Mouse (Mus musculus) midbrain, embryonic 16.5 days (tissue): ENCODE results near the gene Olfr680-ps1. TPM values are rescaled to one million over a fixed set of nuclear protein-coding genes. Genes with fewer than 3 reads are reported as not detected.
"Not testable (repeated sequence)": the region's sequence is repeated elsewhere in the genome, so short reads cannot be mapped to it uniquely, and the experiment has no call there.

ENCODE experiments used
- ATAC-seq: fragments of 200-750 bp; cut with Nextera tagmentation; 2 replicates; pipeline ENCODE4 v1.8.0; 2017; ENCODE audit warnings: moderate TSS enrichment
- H3K27ac ChIP-seq: fragments of 300-500 bp; sonication (generic); 2 replicates; pipeline ENCODE4 v1.5.1; 2014; ENCODE audit warnings: mild to moderate bottlenecking, low read length, mixed read lengths
- H3K27me3 ChIP-seq: fragments of 300-500 bp; sonication (generic); 2 replicates; pipeline ENCODE4 v1.6.1; 2014; ENCODE audit warnings: low read depth, low read length, mixed read lengths; ENCODE audit not compliant: control insufficient read depth, insufficient read depth
- H3K36me3 ChIP-seq: fragments of 300-500 bp; sonication (generic); 2 replicates; pipeline ENCODE4 v1.6.1; 2014; ENCODE audit warnings: mild to moderate bottlenecking, low read length, moderate library complexity, mixed read lengths; ENCODE audit not compliant: control insufficient read depth, insufficient read depth
- H3K4me1 ChIP-seq: fragments of 300-500 bp; sonication (generic); 2 replicates; pipeline ENCODE4 v1.6.1; 2014; ENCODE audit warnings: mild to moderate bottlenecking, low read length, mixed read lengths; ENCODE audit not compliant: control insufficient read depth, insufficient read depth
- H3K4me2 ChIP-seq: fragments of 300-500 bp; sonication (generic); 2 replicates; pipeline ENCODE4 v1.6.1; 2014; ENCODE audit warnings: mild to moderate bottlenecking, low read length, mixed read lengths
- H3K4me3 ChIP-seq: fragments of 300-500 bp; sonication (generic); 2 replicates; pipeline ENCODE4 v1.5.1; 2014; ENCODE audit warnings: low read depth, mild to moderate bottlenecking, low read length, moderate library complexity, mixed read lengths
- H3K9ac ChIP-seq: fragments of 300-500 bp; sonication (generic); 2 replicates; pipeline ENCODE4 v1.6.1; 2014; ENCODE audit warnings: low read depth, low read length, mixed read lengths
- H3K9me3 ChIP-seq: fragments of 300-500 bp; sonication (generic); replicated peaks from 2 replicates; pipeline ENCODE4 v1.6.1; 2014; ENCODE audit warnings: mild to moderate bottlenecking, low read length, mixed read lengths; ENCODE audit not compliant: control insufficient read depth, poor library complexity, severe bottlenecking
- WGBS: fragments of 180-500 bp; shearing (Covaris S2); extraction: QIAGEN DNeasy Blood & Tissue Kit; methylation state at CpG from one replicate; pipeline ENCODE4 v1.1.7; 2014; 5-methylcytosine and 5-hydroxymethylcytosine counted together
- polyA plus RNA-seq: library from polyadenylated mRNA; unstranded; fragments of >200 nt; fragmentation: Nextera tagmentation; extraction: Ambion mirVana; gene quantifications from 2 replicates; pipeline ENCODE4 v1.2.1, GENCODE M21; 2015

Olfr680-ps1 gene
- not detected in 2 replicates for polyA plus RNA-seq

- H3K4me2 ChIP-seq, H3K27ac ChIP-seq, H3K36me3 ChIP-seq, H3K4me1 ChIP-seq, H3K9me3 ChIP-seq, H3K4me3 ChIP-seq, H3K27me3 ChIP-seq, H3K9ac ChIP-seq, ATAC-seq: not testable (repeated sequence)
Measured at GRCm38 (mm10) chr7:105092717-105093116, at the start of gene Olfr680-ps1. TSS of gene Olfr680-ps1 (minus strand) at chr7:105092817.

GRCm38 (mm10) chr7:105141275-105141674 lies 48.7 kb upstream of the Olfr680-ps1 start:
- no peak for ATAC-seq
- 76% methylated on average over 2 of the region's 2 CpGs for WGBS
- no peaks in the 10 kb centered on the region for H3K36me3 ChIP-seq

GRCm38 (mm10) chr7:105116536-105116935 lies 23.9 kb upstream of the Olfr680-ps1 start, which contains the start of gene Olfr681:
TSS of gene Olfr681 (plus strand) at chr7:105116836.
- Histone ChIP-seq H3K4me2 (no peak within 1 kb of the TSS), H3K9ac (no peak within 1 kb of the TSS), H3K4me1 (no peaks in the 10 kb centered on the region), H3K27me3 (no peaks in the 10 kb centered on the region), H3K4me3 (no peak within 1 kb of the TSS), H3K36me3 (no peaks in the 10 kb centered on the region), H3K27ac (no peak within 1 kb of the TSS), H3K9me3 (no peaks in the 10 kb centered on the region)
- no peak for ATAC-seq

More at GRCm38 (mm10) chr7:105141275-105141674, 48.7 kb upstream of the Olfr680-ps1 start:
- Histone ChIP-seq H3K27me3 (no peaks in the 10 kb centered on the region), H3K9ac (no peak overlapping the region), H3K4me1 (no peaks in the 10 kb centered on the region), H3K27ac (no peak overlapping the region), H3K4me2 (no peak overlapping the region), H3K4me3 (no peak overlapping the region), H3K9me3 (no peaks in the 10 kb centered on the region)

GRCm38 (mm10) chr7:105080905-105081304 lies 11.7 kb downstream of the Olfr680-ps1 start, which contains the start of gene Olfr679:
TSS of gene Olfr679 (plus strand) at chr7:105081205.
- Histone ChIP-seq H3K4me3 (no peak within 1 kb of the TSS), H3K9ac (no peak within 1 kb of the TSS), H3K36me3 (no peaks in the 10 kb centered on the region), H3K4me2 (no peak within 1 kb of the TSS), H3K27me3 (no peaks in the 10 kb centered on the region), H3K4me1 (no peaks in the 10 kb centered on the region), H3K9me3 (no peaks in the 10 kb centered on the region), H3K27ac (no peak within 1 kb of the TSS)
- WGBS = 74% methylated on average over 1 of the region's 1 CpGs
- ATAC-seq = no peak

- no peak for ATAC-seq
- WGBS = 88% methylated on average over 1 of the region's 1 CpGs
- Histone ChIP-seq H3K27ac (no peak within 1 kb of the TSS), H3K4me2 (no peak within 1 kb of the TSS), H3K4me1 (no peaks in the 10 kb centered on the region), H3K36me3 (no peaks in the 10 kb centered on the region), H3K27me3 (no peaks in the 10 kb centered on the region), H3K9ac (no peak within 1 kb of the TSS), H3K4me3 (no peak within 1 kb of the TSS), H3K9me3 (no peaks in the 10 kb centered on the region)
Measured at GRCm38 (mm10) chr7:105064175-105064574, 28.4 kb downstream of the Olfr680-ps1 start, which contains the start of gene Olfr678. TSS of gene Olfr678 (plus strand) at chr7:105064475.

DNA sequence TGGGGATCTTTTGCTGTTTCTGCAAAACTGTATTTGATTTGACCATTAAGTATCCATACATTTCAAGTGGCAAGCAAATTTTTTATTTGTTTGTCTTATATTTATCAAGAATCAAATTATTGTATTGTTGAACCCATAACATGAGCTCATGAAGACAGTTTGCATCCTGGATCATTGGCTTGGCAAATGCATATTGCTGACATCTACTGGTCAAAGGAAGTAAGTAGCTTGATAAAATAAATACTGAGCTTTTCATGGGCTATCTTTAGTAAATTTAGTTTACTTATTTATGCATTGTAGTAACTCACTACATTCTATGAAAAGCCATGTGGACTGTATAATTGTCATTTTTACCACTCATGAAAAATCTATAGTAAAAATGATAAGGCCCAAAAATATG lies 33.7 kb downstream of the Olfr680-ps1 start:
- no peak for ATAC-seq

More for the DNA sequence above, 33.7 kb downstream of the Olfr680-ps1 start:
- H3K9me3 ChIP-seq = no peaks in the 10 kb centered on the region
- no peaks in the 10 kb centered on the region for H3K36me3 ChIP-seq
- no peak overlapping the region for H3K4me3 ChIP-seq
- no peak overlapping the region for H3K27ac ChIP-seq
- H3K4me2 ChIP-seq = no peak overlapping the region
- no peaks in the 10 kb centered on the region for H3K4me1 ChIP-seq
- H3K27me3 ChIP-seq = no peaks in the 10 kb centered on the region
- no peak overlapping the region for H3K9ac ChIP-seq

Other genes starting within 250 kb of the Olfr680-ps1 start
- not detected in 2 replicates for gene Usp17la, start 235.8 kb downstream of the Olfr680-ps1 start, polyA plus RNA-seq
- not detected in 2 replicates for gene Olfr665, start 214.8 kb downstream of the Olfr680-ps1 start, polyA plus RNA-seq
- gene Olfr666, start 196.9 kb downstream of the Olfr680-ps1 start, polyA plus RNA-seq = not detected in 2 replicates
- gene Olfr667, start 171.3 kb downstream of the Olfr680-ps1 start, polyA plus RNA-seq = not detected in 2 replicates
- gene Olfr668, start 164.8 kb downstream of the Olfr680-ps1 start, polyA plus RNA-seq = not detected in 2 replicates
- gene Olfr669, start 158.6 kb downstream of the Olfr680-ps1 start, polyA plus RNA-seq = not detected in 2 replicates
- not detected in 2 replicates for gene Olfr670, start 130.2 kb downstream of the Olfr680-ps1 start, polyA plus RNA-seq
- not detected in 2 replicates for gene Olfr671, start 113.7 kb downstream of the Olfr680-ps1 start, polyA plus RNA-seq
- gene Olfr672, start 90.8 kb downstream of the Olfr680-ps1 start, polyA plus RNA-seq = not detected in 2 replicates
- not detected in 2 replicates for gene Olfr675, start 64.4 kb downstream of the Olfr680-ps1 start, polyA plus RNA-seq
- gene Olfr676, start 60.1 kb downstream of the Olfr680-ps1 start, polyA plus RNA-seq = not detected in 2 replicates
- not detected in 2 replicates for gene Olfr677, start 41.4 kb downstream of the Olfr680-ps1 start, polyA plus RNA-seq
- not detected in 2 replicates for gene Olfr678, start 28.3 kb downstream of the Olfr680-ps1 start, polyA plus RNA-seq
- gene Olfr679, start 11.6 kb downstream of the Olfr680-ps1 start, polyA plus RNA-seq = not detected in 2 replicates
- gene Olfr681, start 24.0 kb upstream of the Olfr680-ps1 start, polyA plus RNA-seq = not detected in 2 replicates
- gene Olfr683, start 54.2 kb upstream of the Olfr680-ps1 start, polyA plus RNA-seq = not detected in 2 replicates
- not detected in 2 replicates for gene Olfr684, start 70.8 kb upstream of the Olfr680-ps1 start, polyA plus RNA-seq
- not detected in 2 replicates for gene Olfr685, start 93.2 kb upstream of the Olfr680-ps1 start, polyA plus RNA-seq
- not detected in 2 replicates for gene Olfr686, start 114.7 kb upstream of the Olfr680-ps1 start, polyA plus RNA-seq
- gene Olfr688, start 195.3 kb upstream of the Olfr680-ps1 start, polyA plus RNA-seq = not detected in 2 replicates
- 0.19 TPM in 1 of 2 replicates, not detected in the other for gene Olfr689, start 218.3 kb upstream of the Olfr680-ps1 start, polyA plus RNA-seq
- gene Olfr690, start 241.3 kb upstream of the Olfr680-ps1 start, polyA plus RNA-seq = not detected in 2 replicates
- 0.19 and 0.21 TPM in 2 replicates for gene Olfr691, start 249.5 kb upstream of the Olfr680-ps1 start, polyA plus RNA-seq